Comparison of ENCODE assay signal across 7 mouse cellular contexts in genomic region chr7:19092381-19093173, GRCm38 (mm10). TPM values are rescaled to one million over a fixed set of nuclear protein-coding genes. Genes with fewer than 3 reads are reported as not detected.
DNase-seq lines count a peak whose midpoint lies in the region; ATAC-seq and TF ChIP-seq lines count a peak whose summit lies in the region.

No protein-coding gene starts in this region.

- H3K9ac ChIP-seq in embryonic facial prominence, embryonic 15.5 days = peak overlapping the region; percentile 51

- DNase-seq in CD4-positive helper T cell, adult 2 months (ENCODE audit: low read depth, low spot score) = peak; percentile 41
- DNase-seq in heart, postnatal 14 days = peak; percentile 64 to 69
- peak; percentile 67 to 87 for DNase-seq in kidney, postnatal 25 days
- peak; percentile 88 for DNase-seq in midbrain, embryonic 10.5 days (ENCODE audit: low spot score)
- DNase-seq in yolk sac, embryonic 10.5 days (ENCODE audit: low spot score) = peak; percentile 66

- ATAC-seq in embryonic facial prominence, embryonic 15.5 days (ENCODE audit: insufficient number of reproducible peaks, low FRiP score, low TSS enrichment, low read depth) = peak; percentile 74

- TF ChIP-seq CTCF in E14TG2a.4 (conservative IDR thresholded peaks at IDR 0.05; ENCODE audit: low read length) = no peak

- H3K27me3 ChIP-seq in E14TG2a.4 (ENCODE audit: insufficient read depth, low read length) = peaks cover 51% of the 10 kb centered on the region
- no peaks in the 10 kb centered on the region for H3K27me3 ChIP-seq in embryonic facial prominence, embryonic 15.5 days
- H3K27me3 ChIP-seq in midbrain, embryonic 10.5 days (ENCODE audit: low read depth, poor library complexity, severe bottlenecking) = peaks cover 33% of the 10 kb centered on the region

- peak overlapping the region; percentile 99 for H3K27ac ChIP-seq in embryonic facial prominence, embryonic 15.5 days (replicated peaks)
- H3K27ac ChIP-seq in midbrain, embryonic 10.5 days (replicated peaks) = peak overlapping the region; percentile 98

- peak overlapping the region; percentile 74 for H3K4me2 ChIP-seq in embryonic facial prominence, embryonic 15.5 days (replicated peaks)

- no peaks in the 10 kb centered on the region for H3K9me3 ChIP-seq in E14TG2a.4 (ENCODE audit: low read length)
- no peaks in the 10 kb centered on the region for H3K9me3 ChIP-seq in embryonic facial prominence, embryonic 15.5 days (replicated peaks)
- H3K9me3 ChIP-seq in midbrain, embryonic 10.5 days (replicated peaks) = no peaks in the 10 kb centered on the region

- intact Hi-C loops in heart, postnatal 14 days (cut with DNase I) = loop anchor here (1.0 kb wide), 1 partner anchor 23 kb away; no protein-coding TSS in a partner anchor

- peak overlapping the region; percentile 83 for H3K4me3 ChIP-seq in E14TG2a.4 (replicated peaks; ENCODE audit: low read length)
- H3K4me3 ChIP-seq in embryonic facial prominence, embryonic 15.5 days (replicated peaks) = peak overlapping the region; percentile 86
- H3K4me3 ChIP-seq in midbrain, embryonic 10.5 days = peak overlapping the region; percentile 85

- peaks cover 44% of the 10 kb centered on the region for H3K36me3 ChIP-seq in E14TG2a.4 (ENCODE audit: insufficient read depth, low read length)
- H3K36me3 ChIP-seq in embryonic facial prominence, embryonic 15.5 days = peaks cover 26% of the 10 kb centered on the region
- peaks cover 60% of the 10 kb centered on the region for H3K36me3 ChIP-seq in midbrain, embryonic 10.5 days

- H3K4me1 ChIP-seq in E14TG2a.4 (replicated peaks; ENCODE audit: low read depth, low read length) = peaks cover 76% of the 10 kb centered on the region
- peaks cover 43% of the 10 kb centered on the region for H3K4me1 ChIP-seq in embryonic facial prominence, embryonic 15.5 days
- peaks cover 64% of the 10 kb centered on the region for H3K4me1 ChIP-seq in midbrain, embryonic 10.5 days

- 3% methylated on average over 38 of the region's 38 CpGs for WGBS in embryonic facial prominence, embryonic 15.5 days
- WGBS in midbrain, embryonic 10.5 days = 3% methylated on average over 38 of the region's 38 CpGs

RNA-seq across cellular contexts. Expression of gene Six5, which starts 1.8 kb away (rescaled TPM):
- 12.7 and 14.7 TPM in 2 replicates for polyA plus RNA-seq in embryonic facial prominence, embryonic 15.5 days (2015; fragmentation: Nextera tagmentation; extraction: Ambion mirVana)
- total RNA-seq in heart, postnatal 14 days (2021) = 1 to 10 TPM; 9.0 to 9.1 TPM
- 7.2 and 8.0 TPM in 2 replicates for polyA plus RNA-seq in midbrain, embryonic 10.5 days (2016; fragmentation: Nextera tagmentation; extraction: Ambion mirVana)

RNA-seq across cellular contexts. Expression of gene Dmpk, which starts 8.9 kb away (rescaled TPM):
- 42.4 and 60.4 TPM in 2 replicates for polyA plus RNA-seq in embryonic facial prominence, embryonic 15.5 days (2015; fragmentation: Nextera tagmentation; extraction: Ambion mirVana)
- total RNA-seq in heart, postnatal 14 days (2021) = 100 to 1,000 TPM; 473 to 516 TPM
- polyA plus RNA-seq in midbrain, embryonic 10.5 days (2016; fragmentation: Nextera tagmentation; extraction: Ambion mirVana) = 8.2 and 8.8 TPM in 2 replicates

RNA-seq across cellular contexts. Expression of gene Dmwd, which starts 16.6 kb away (rescaled TPM):
- 18.7 and 20.1 TPM in 2 replicates for polyA plus RNA-seq in embryonic facial prominence, embryonic 15.5 days (2015; fragmentation: Nextera tagmentation; extraction: Ambion mirVana)
- total RNA-seq in heart, postnatal 14 days (2021) = 10 to 100 TPM; 42.1 to 45.1 TPM
- 17.3 and 18.0 TPM in 2 replicates for polyA plus RNA-seq in midbrain, embryonic 10.5 days (2016; fragmentation: Nextera tagmentation; extraction: Ambion mirVana)

RNA-seq across cellular contexts. Expression of gene Gm4969, which starts 25.6 kb away (rescaled TPM):
- 1.9 and 2.3 TPM in 2 replicates for polyA plus RNA-seq in embryonic facial prominence, embryonic 15.5 days (2015; fragmentation: Nextera tagmentation; extraction: Ambion mirVana)
- total RNA-seq in heart, postnatal 14 days (2021) = under 1 TPM in 1 of 2 experiments, not detected in 1; 0.12 TPM
- 1.1 TPM in 2 replicates for polyA plus RNA-seq in midbrain, embryonic 10.5 days (2016; fragmentation: Nextera tagmentation; extraction: Ambion mirVana)

RNA-seq across cellular contexts. Expression of gene Fbxo46, which starts 27.1 kb away (rescaled TPM):
- 14.7 and 16.3 TPM in 2 replicates for polyA plus RNA-seq in embryonic facial prominence, embryonic 15.5 days (2015; fragmentation: Nextera tagmentation; extraction: Ambion mirVana)
- 1 to 10 TPM; 5.7 to 6.6 TPM for total RNA-seq in heart, postnatal 14 days (2021)
- polyA plus RNA-seq in midbrain, embryonic 10.5 days (2016; fragmentation: Nextera tagmentation; extraction: Ambion mirVana) = 17.6 and 19.4 TPM in 2 replicates

Comparison
In these comparisons a context has a peak if more than half of its experiments do, and no peak if none do; other contexts are left out.
1. Peak in every context shown above with its lines: DNase-seq, ATAC-seq, H3K4me3 ChIP-seq and H3K27ac ChIP-seq.